Mouse (Mus musculus) MEL-GATA-1-ER (cell line): ENCODE measurements around the gene Olfr1414.
"Not testable (repeated sequence)": the region's sequence is repeated elsewhere in the genome, so short reads cannot be mapped to it uniquely, and the experiment has no call there.

Experiments
- DNase-seq: peaks from one replicate; pipeline ENCODE4 v3.0.0-alpha.2; 2012; ENCODE audit warnings: low read depth; ENCODE audit errors: extremely low read depth

Gene Olfr1414

GRCm38 (mm10) chr1:92518561-92518960 lies at the start of gene Olfr1414:
Gene Olfr1414 (minus strand): TSS chr1:92518661.
- no peak for DNase-seq

GRCm38 (mm10) chr1:92545929-92546328 lies 27.5 kb upstream of the Olfr1414 start:
- DNase-seq = no peak

- no peak for DNase-seq
These were observed 20.6 kb upstream of the Olfr1414 start for GRCm38 (mm10) chr1:92539071-92539470.

GRCm38 (mm10) chr1:92536972-92537371 lies 18.5 kb upstream of the Olfr1414 start:
- DNase-seq = no peak

GRCm38 (mm10) chr1:92523764-92524163 lies 5.3 kb upstream of the Olfr1414 start:
- DNase-seq = no peak

GRCm38 (mm10) chr1:92521376-92521775 lies 2.9 kb upstream of the Olfr1414 start:
- no peak for DNase-seq

GRCm38 (mm10) chr1:92519046-92519445 lies 585 bp upstream of the Olfr1414 start:
- DNase-seq = no peak

GRCm38 (mm10) chr1:92515390-92515789 lies 3.1 kb downstream of the Olfr1414 start:
- DNase-seq = no peak

GRCm38 (mm10) chr1:92511646-92512045 lies 6.8 kb downstream of the Olfr1414 start:
- DNase-seq = not testable (repeated sequence)

GRCm38 (mm10) chr1:92496001-92496400 lies 22.5 kb downstream of the Olfr1414 start, which contains the start of gene Olfr1415:
Gene Olfr1415 (minus strand): TSS chr1:92496101.
- no peak for DNase-seq

GRCm38 (mm10) chr1:92485013-92485412 lies 33.4 kb downstream of the Olfr1414 start, which contains the start of gene Olfr1416:
Gene Olfr1416 (minus strand): TSS chr1:92485113.
- DNase-seq = no peak

GRCm38 (mm10) chr1:92474066-92474578 lies 44.3 kb downstream of the Olfr1414 start:
- peak; percentile 26 for DNase-seq

GRCm38 (mm10) chr1:92473165-92474041 lies 45.1 kb downstream of the Olfr1414 start, which contains the start of gene Ndufa10:
Gene Ndufa10 (minus strand): TSS chr1:92473860.
- DNase-seq = peak; percentile 87

- no peak for DNase-seq
These were observed 49.6 kb downstream of the Olfr1414 start for GRCm38 (mm10) chr1:92468891-92469290.

- no peak for DNase-seq
These were observed 60.0 kb downstream of the Olfr1414 start for GRCm38 (mm10) chr1:92458416-92458815.

GRCm38 (mm10) chr1:92457758-92458157 lies 60.7 kb downstream of the Olfr1414 start:
- no peak for DNase-seq
